Mouse (Mus musculus) lung, adult 18-20 months (tissue): ENCODE results near the gene Smtn.
A peak's percentile ranks its signal among the peaks of the same experiment; 100 is the strongest.

ENCODE experiments used
- DNase-seq, 2 experiments: peaks; one replicate each; pipeline ENCODE4 v3.0.0; 2022; ENCODE audit warnings: mixed read lengths in 2 of 2

Gene Smtn

DNA sequence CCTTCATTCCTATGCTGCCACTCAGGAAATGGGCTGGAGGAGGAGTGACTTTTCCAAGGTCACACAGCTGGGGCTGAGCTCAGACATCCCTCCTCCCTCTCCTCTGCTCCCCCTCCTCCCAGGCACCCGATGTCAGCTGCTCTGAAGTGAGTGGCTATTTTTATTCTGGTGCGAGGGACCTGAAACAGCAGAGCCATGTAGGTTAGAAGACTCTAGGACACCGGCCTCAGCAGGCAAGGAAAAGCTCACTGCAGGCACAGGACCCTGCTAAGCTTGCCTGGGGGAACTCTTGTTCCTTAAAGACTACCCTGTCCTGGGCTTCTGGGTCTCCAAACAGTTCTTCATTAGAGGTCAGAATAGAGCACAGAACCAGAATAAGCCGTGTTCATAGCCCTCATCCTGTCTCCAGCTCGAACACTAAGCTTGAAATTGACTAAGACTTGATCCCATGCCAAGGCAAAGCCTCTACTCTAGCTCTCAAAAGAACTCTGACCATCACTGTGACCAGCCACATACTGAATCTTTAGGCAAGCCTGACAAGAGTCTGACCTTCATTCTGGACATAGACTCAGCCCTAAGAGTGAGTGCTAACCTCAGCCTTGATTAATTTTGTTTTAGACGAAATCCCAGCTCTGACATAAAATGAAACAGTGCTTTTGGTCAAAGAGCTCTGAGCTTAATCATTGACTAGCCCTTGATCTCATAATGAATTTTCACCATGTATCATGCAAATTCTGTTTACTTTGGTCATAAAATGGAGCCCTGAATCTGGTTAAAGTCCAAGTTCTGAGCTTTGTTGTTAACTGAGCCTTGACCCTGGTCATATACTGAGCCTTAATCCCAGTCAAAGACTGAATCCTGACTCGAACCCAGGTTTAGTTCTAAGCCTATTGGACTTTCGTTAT lies 31.0 kb downstream of the Smtn start:
- DNase-seq, result no peak

DNA sequence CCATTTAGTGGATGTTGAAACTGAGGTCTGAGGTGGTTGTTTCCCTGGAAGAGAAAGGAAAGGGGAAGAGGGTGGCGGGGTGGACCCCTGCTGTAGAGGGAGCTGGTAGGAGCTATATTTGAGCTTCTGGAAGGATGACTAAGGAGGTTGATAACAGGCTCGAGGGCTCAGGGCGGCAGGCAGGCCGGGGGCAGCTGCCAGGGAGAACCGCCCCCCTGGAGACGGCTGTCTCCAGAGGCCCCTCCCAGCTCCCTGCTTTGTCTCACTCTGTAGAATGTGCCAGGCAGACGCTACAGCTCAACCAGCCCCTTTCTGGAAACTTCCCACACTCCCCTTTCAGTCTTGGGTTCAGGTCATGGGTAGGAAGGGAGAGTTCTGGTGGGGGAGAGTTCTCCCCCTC lies 32.2 kb downstream of the Smtn start:
- no peak for DNase-seq

GRCm38 (mm10) chr11:3503755-3504693 lies 36.4 kb downstream of the Smtn start:
- no peak for DNase-seq

- no peak for DNase-seq
Measured at GRCm38 (mm10) chr11:3502459-3503072, 37.8 kb downstream of the Smtn start.

GRCm38 (mm10) chr11:3502057-3502456 lies 38.4 kb downstream of the Smtn start:
- DNase-seq, result no peak

- no peak for DNase-seq
Measured at GRCm38 (mm10) chr11:3497296-3497695, 43.1 kb downstream of the Smtn start.

- DNase-seq, result peak; percentile 69 to 77
Measured at GRCm38 (mm10) chr11:3496756-3497155, 43.7 kb downstream of the Smtn start.

GRCm38 (mm10) chr11:3495496-3495895 lies 44.9 kb downstream of the Smtn start:
- no peak for DNase-seq

GRCm38 (mm10) chr11:3494857-3495256 lies 45.6 kb downstream of the Smtn start:
- no peak for DNase-seq

- no peak for DNase-seq
Measured at GRCm38 (mm10) chr11:3492748-3493147, 47.7 kb downstream of the Smtn start.

- no peak for DNase-seq
Measured at GRCm38 (mm10) chr11:3489036-3489435, 51.4 kb downstream of the Smtn start.

DNA sequence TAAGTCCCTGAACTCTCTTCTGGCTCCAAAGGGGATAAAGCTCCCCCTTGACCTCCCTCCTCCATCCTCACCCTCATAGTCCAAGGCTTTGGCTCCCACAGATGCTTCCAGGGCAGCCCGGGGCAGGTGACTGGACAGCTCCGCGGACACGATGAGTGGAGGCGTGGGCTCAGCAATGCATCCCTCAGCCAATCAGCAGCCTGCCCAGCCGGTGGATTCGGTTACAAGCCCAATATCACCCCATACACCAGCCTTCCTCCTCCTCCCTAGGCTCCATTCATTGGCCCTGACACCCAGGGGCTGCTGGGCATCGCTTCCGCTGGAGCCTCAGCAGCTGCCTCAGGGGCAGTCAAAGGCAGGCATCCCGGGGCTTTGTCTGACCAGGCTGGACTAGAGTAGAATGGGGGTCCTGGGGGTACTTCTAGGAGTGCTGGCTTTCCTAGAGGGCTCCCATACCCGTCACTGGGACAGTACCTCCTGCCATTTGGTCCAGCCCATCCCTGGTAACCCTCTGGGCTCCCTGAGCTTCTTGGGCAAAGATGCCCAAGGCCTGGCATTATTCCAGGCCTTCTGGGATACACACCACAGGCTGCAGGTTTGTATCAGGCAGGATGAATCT lies 52.4 kb downstream of the Smtn start, which contains the start of gene Pla2g3:
Gene Pla2g3, plus strand, starts transcription at position 333 of the 619 bp plus-strand sequence.
- DNase-seq, result peak in 1 of 2 experiments; percentile 30

DNA sequence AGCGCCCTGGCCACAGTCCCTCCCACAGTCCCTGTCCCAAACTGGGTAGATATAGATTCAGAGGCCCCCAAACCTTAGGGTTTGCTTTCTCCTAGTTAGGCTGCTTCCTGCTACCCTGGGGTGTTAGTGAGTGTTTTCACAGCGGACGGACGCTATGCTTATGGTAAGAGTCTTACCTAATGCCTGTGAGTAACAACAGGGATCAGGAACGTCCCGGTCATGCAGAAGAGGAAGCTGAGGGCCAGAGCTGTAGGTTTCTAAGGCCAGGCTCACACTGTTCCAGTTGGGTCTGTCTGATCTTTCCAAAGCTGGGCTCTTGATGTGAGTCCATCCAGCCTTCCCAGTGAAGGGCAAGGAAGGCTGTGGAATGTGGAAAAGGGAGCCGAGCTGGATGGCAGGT lies 54.1 kb downstream of the Smtn start:
- no peak for DNase-seq

DNA sequence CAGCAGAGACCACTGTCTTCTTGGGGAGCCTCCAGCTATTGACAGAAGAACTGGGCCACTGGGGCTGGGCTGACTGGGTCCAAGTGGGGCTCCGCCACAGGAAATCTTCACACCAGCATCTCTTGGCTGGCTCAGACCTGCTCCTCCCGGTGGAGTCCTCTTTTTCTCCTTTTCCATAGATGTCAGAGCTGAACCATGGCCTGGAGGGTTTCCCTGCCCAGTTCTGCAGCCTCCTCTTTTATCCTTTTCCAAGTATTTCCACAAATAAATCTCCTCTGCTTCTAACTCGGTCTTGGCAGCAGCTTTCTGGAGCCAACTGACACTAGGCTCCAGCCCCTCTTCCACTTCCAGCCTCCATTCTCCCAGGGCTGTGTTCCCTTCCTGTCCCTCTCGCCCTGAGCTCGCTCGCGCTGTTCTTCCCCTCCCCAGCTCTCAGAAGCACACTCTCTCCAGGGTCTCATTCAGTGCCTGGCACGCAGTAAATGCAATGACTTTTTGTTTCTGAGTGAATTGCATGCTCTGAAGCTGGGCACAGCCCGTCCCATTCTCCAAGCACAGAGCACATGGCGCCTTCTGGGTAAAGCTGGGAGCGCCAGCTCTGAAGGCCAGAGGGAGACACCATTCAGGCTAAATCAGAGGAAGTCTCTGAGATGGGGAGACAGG lies 56.3 kb downstream of the Smtn start:
- no peak for DNase-seq

GRCm38 (mm10) chr11:3475489-3475888 lies 64.9 kb downstream of the Smtn start:
- no peak for DNase-seq

DNA sequence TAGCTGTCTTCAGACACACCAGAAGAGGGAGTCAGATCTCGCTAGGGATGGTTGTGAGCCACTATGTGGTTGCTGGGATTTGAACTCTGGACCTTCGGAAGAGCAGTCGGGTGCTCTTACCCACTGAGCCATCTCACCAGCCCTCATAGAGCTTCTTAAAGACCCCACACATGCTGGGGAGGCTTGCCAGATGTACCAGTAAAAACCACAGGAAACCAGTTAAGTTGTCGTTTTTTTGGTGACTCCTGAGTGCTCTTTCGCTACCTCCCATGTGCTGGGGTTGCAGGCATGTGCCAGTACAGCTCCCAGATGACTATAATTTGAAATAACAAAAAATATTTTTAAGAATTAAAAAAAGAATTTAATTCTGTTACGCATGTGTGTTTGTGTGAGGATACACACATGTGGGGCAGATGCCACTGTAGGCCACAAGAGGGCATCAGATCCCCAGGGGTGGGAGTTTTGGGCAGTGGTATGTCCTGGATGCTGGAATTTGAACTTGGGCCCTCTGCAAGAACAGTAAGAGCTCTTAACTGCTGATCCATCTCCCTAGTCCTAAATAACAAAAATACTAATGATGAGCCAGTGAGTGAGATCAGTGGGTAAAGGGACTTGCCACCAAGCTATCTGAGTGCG lies 65.8 kb downstream of the Smtn start:
- DNase-seq, result peak in 1 of 2 experiments; percentile 18

GRCm38 (mm10) chr11:3472484-3472883 lies 67.9 kb downstream of the Smtn start:
- peak; percentile 70 to 79 for DNase-seq

DNA sequence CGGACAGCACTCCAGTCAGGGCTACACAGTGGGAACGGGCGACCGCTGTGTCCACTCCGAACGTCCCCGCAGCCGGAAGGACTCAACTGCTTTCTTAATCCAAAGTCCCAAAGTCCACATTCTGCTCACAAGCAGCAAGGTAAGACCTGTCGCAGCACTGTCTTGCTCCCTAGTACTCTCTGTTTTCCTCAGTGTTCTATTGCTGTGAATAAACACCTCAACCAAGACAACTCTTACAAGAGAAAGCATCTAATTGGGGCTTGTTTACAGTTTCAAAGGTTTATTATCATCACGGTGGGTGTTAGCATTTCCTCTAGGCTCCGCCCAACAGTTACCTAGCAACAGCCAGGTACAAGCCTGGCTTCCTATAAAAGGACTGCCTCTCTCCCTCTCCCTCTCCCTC lies 69.0 kb downstream of the Smtn start:
- DNase-seq, result no peak
